Mouse (Mus musculus): ENCODE data around the gene Cntnap4. TPM values are rescaled to one million over a fixed set of nuclear protein-coding genes. Genes with fewer than 3 reads are reported as not detected.

Cntnap4 gene
- not detected in 2 replicates for polyA plus RNA-seq (2011; ENCODE audit: insufficient read depth, insufficient read length, low replicate concordance, missing spikeins)

- WGBS: 5% methylated on average over 18 of the region's 18 CpGs
- TF ChIP-seq POLR2A (IDR thresholded peaks at IDR 0.05; ENCODE audit: borderline replicate concordance, control insufficient read depth, low read depth, low read length): no peak
- no peak for TF ChIP-seq CTCF (IDR thresholded peaks at IDR 0.05; ENCODE audit: control insufficient read depth, insufficient read depth, low read length)
- Histone ChIP-seq H3K4me3 (replicated peaks; ENCODE audit: control insufficient read depth, low read depth, low read length) (no peak within 1 kb of the TSS), H3K4me1 (ENCODE audit: control insufficient read depth, insufficient read depth, low read length) (no peaks in the 10 kb centered on the region), H3K27ac (ENCODE audit: control insufficient read depth, insufficient read depth, low read depth, low read length, poor library complexity) (no peak within 1 kb of the TSS)
These were observed at the start of gene Cntnap4 for GRCm38 (mm10) chr8:112569471-112570141. Cntnap4 (plus strand) TSS chr8:112570043.

GRCm38 (mm10) chr8:112557376-112557775 lies 12.5 kb upstream of the Cntnap4 start:
- TF ChIP-seq POLR2A (IDR thresholded peaks at IDR 0.05; ENCODE audit: borderline replicate concordance, control insufficient read depth, low read depth, low read length) (no peak), CTCF (IDR thresholded peaks at IDR 0.05; ENCODE audit: control insufficient read depth, insufficient read depth, low read length) (no peak)
- Histone ChIP-seq H3K4me3 (replicated peaks; ENCODE audit: control insufficient read depth, low read depth, low read length) (no peak overlapping the region), H3K27ac (ENCODE audit: control insufficient read depth, insufficient read depth, low read depth, low read length, poor library complexity) (no peak overlapping the region), H3K4me1 (ENCODE audit: control insufficient read depth, insufficient read depth, low read length) (no peaks in the 10 kb centered on the region)
- WGBS: 50% methylated on average over 4 of the region's 4 CpGs

- Histone ChIP-seq H3K4me1 (ENCODE audit: control insufficient read depth, insufficient read depth, low read length) (no peaks in the 10 kb centered on the region), H3K27ac (ENCODE audit: control insufficient read depth, insufficient read depth, low read depth, low read length, poor library complexity) (no peak overlapping the region), H3K4me3 (replicated peaks; ENCODE audit: control insufficient read depth, low read depth, low read length) (no peak overlapping the region)
- WGBS: 10% methylated on average over 6 of the region's 6 CpGs
- TF ChIP-seq POLR2A (IDR thresholded peaks at IDR 0.05; ENCODE audit: borderline replicate concordance, control insufficient read depth, low read depth, low read length): no peak
- TF ChIP-seq CTCF (IDR thresholded peaks at IDR 0.05; ENCODE audit: control insufficient read depth, insufficient read depth, low read length): no peak
These were observed 698 bp downstream of the Cntnap4 start for GRCm38 (mm10) chr8:112570541-112570940.

GRCm38 (mm10) chr8:112571337-112571904 lies 1.6 kb downstream of the Cntnap4 start:
- no peak overlapping the region for H3K27ac ChIP-seq (ENCODE audit: control insufficient read depth, insufficient read depth, low read depth, low read length, poor library complexity)
- no peaks in the 10 kb centered on the region for H3K4me1 ChIP-seq (ENCODE audit: control insufficient read depth, insufficient read depth, low read length)
- WGBS: 19% methylated on average over 9 of the region's 9 CpGs
- no peak overlapping the region for H3K4me3 ChIP-seq (replicated peaks; ENCODE audit: control insufficient read depth, low read depth, low read length)
- no peak for TF ChIP-seq CTCF (IDR thresholded peaks at IDR 0.05; ENCODE audit: control insufficient read depth, insufficient read depth, low read length)
- no peak for TF ChIP-seq POLR2A (IDR thresholded peaks at IDR 0.05; ENCODE audit: borderline replicate concordance, control insufficient read depth, low read depth, low read length)

- TF ChIP-seq CTCF (IDR thresholded peaks at IDR 0.05; ENCODE audit: control insufficient read depth, insufficient read depth, low read length) (no peak), POLR2A (IDR thresholded peaks at IDR 0.05; ENCODE audit: borderline replicate concordance, control insufficient read depth, low read depth, low read length) (no peak)
- 6% methylated on average over 6 of the region's 6 CpGs for WGBS
- Histone ChIP-seq H3K4me3 (replicated peaks; ENCODE audit: control insufficient read depth, low read depth, low read length) (no peak overlapping the region), H3K4me1 (ENCODE audit: control insufficient read depth, insufficient read depth, low read length) (no peaks in the 10 kb centered on the region), H3K27ac (ENCODE audit: control insufficient read depth, insufficient read depth, low read depth, low read length, poor library complexity) (no peak overlapping the region)
These were observed 11.6 kb downstream of the Cntnap4 start for GRCm38 (mm10) chr8:112581473-112581872.

- no peak overlapping the region for H3K4me3 ChIP-seq (replicated peaks; ENCODE audit: control insufficient read depth, low read depth, low read length)
- H3K4me1 ChIP-seq (ENCODE audit: control insufficient read depth, insufficient read depth, low read length): no peaks in the 10 kb centered on the region
- no peak overlapping the region for H3K27ac ChIP-seq (ENCODE audit: control insufficient read depth, insufficient read depth, low read depth, low read length, poor library complexity)
- WGBS: 84% methylated on average over 2 of the region's 2 CpGs
- no peak for TF ChIP-seq CTCF (IDR thresholded peaks at IDR 0.05; ENCODE audit: control insufficient read depth, insufficient read depth, low read length)
These were observed 13.6 kb downstream of the Cntnap4 start for GRCm38 (mm10) chr8:112583440-112583839.

- no peak overlapping the region for H3K4me3 ChIP-seq (replicated peaks; ENCODE audit: control insufficient read depth, low read depth, low read length)
- no peak for TF ChIP-seq POLR2A (IDR thresholded peaks at IDR 0.05; ENCODE audit: borderline replicate concordance, control insufficient read depth, low read depth, low read length)
- no peak for TF ChIP-seq CTCF (IDR thresholded peaks at IDR 0.05; ENCODE audit: control insufficient read depth, insufficient read depth, low read length)
- WGBS: 71% methylated on average over 8 of the region's 8 CpGs
- no peak overlapping the region for H3K27ac ChIP-seq (ENCODE audit: control insufficient read depth, insufficient read depth, low read depth, low read length, poor library complexity)
- H3K4me1 ChIP-seq (ENCODE audit: control insufficient read depth, insufficient read depth, low read length): no peaks in the 10 kb centered on the region
These were observed 18.7 kb downstream of the Cntnap4 start for GRCm38 (mm10) chr8:112588357-112589051.

- TF ChIP-seq POLR2A (IDR thresholded peaks at IDR 0.05; ENCODE audit: borderline replicate concordance, control insufficient read depth, low read depth, low read length) (no peak), CTCF (IDR thresholded peaks at IDR 0.05; ENCODE audit: control insufficient read depth, insufficient read depth, low read length) (no peak)
- H3K27ac ChIP-seq (ENCODE audit: control insufficient read depth, insufficient read depth, low read depth, low read length, poor library complexity): no peak overlapping the region
- 74% methylated on average over 14 of the region's 14 CpGs for WGBS
- H3K4me3 ChIP-seq (replicated peaks; ENCODE audit: control insufficient read depth, low read depth, low read length): no peak overlapping the region
- no peaks in the 10 kb centered on the region for H3K4me1 ChIP-seq (ENCODE audit: control insufficient read depth, insufficient read depth, low read length)
These were observed 19.2 kb downstream of the Cntnap4 start for GRCm38 (mm10) chr8:112589052-112589389.

Data from bone marrow, adult 2 months (tissue).